Mouse (Mus musculus) liver, postnatal 0 days (tissue): ENCODE results near the gene Sema4a.

Source experiments
- CTCF ChIP-seq: sonication (generic); IDR thresholded peaks from 2 replicates; pipeline ENCODE4 v1.5.1; 2016; ENCODE audit warnings: antibody characterized with exemption, low read depth
- EP300 ChIP-seq: IDR thresholded peaks from 2 replicates; pipeline ENCODE4 v1.6.1; 2016; ENCODE audit warnings: antibody characterized with exemption, low read depth, mild to moderate bottlenecking

- TF ChIP-seq CTCF (no peak), EP300 (0 out of 2 replicates have a peak, but pooled peaks have one; percentile 36)
These were observed 36.2 kb downstream of the Sema4a start, which contains the start of gene Slc25a44 for GRCm38 (mm10) chr3:88424605-88425329.
